Mouse (Mus musculus) kidney, adult 2 months (tissue): ENCODE results near the gene Fdxr.

Source experiments
- CTCF ChIP-seq: fragments of 200-500 bp; conservative IDR thresholded peaks from 2 replicates; pipeline ENCODE4 v1.5.1; 2011; ENCODE audit warnings: low read depth, mild to moderate bottlenecking, control low read depth, low read length, moderate library complexity, mixed read lengths; ENCODE audit not compliant: insufficient read depth, insufficient read length
- POLR2A ChIP-seq: fragments of 200-500 bp; IDR thresholded peaks from one replicate; pipeline ENCODE4 v1.6.1; 2011; ENCODE audit warnings: low read depth, low read length, control low read depth

- TF ChIP-seq CTCF (no peak), POLR2A (no peak)
Observed at GRCm38 (mm10) chr11:115275509-115275908, 1.3 kb downstream of the Fdxr start.
